Mouse (Mus musculus): ENCODE results near the gene Peg3.
"Not testable (repeated sequence)": the region's sequence is repeated elsewhere in the genome, so short reads cannot be mapped to it uniquely, and the experiment has no call there.

Gene Peg3

DNA sequence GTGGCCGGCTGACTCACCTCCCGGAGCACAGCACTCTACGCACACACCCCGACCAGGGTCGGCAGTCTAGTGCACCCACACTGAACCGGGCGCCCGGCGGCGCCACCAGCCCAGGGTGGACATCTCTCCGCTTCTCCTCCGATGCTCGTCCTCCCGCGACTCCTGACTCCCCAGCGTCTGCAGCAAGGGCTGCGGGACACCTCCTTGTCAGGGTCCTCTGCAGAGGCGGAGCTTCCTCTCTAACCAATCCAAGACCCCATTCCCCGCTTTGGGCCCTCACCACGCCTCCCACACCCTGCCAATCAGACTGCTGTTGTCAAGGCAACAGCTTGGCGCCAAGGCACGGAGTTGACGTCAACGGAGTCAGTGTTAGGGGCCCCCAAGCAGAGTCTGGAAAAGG, at the start of gene Peg3, which contains the start of gene Usp29:
Peg3 (minus strand) TSS at position 191 of the 400 bp plus-strand sequence.
Usp29 (plus strand) TSS at position 338 of the 400 bp plus-strand sequence.
- DNase-seq (ENCODE audit: low spot score in 2 of 2) = peak; percentile 82 to 90

DNA sequence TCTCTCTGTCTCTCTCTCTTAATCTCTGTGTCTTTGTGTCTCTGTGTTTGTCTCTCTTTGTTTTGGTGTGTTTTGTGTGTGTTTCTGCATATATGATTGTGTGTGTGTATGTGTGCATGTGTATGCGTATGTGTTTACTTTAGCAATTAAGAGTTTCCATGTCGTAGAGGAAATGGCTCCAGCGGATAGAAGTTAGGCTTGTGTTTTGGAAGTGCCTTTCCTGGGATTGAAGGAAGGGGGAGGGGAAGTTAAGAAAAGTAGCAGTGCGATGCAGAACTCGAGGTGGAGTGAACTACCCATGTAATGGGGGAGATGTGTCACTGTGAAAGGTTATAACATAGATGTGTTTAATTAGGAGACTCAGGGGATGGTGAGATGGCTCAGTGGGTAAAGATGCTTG, 48.9 kb upstream of the Peg3 start:
- DNase-seq (ENCODE audit: low spot score in 2 of 2) = no peak

DNA sequence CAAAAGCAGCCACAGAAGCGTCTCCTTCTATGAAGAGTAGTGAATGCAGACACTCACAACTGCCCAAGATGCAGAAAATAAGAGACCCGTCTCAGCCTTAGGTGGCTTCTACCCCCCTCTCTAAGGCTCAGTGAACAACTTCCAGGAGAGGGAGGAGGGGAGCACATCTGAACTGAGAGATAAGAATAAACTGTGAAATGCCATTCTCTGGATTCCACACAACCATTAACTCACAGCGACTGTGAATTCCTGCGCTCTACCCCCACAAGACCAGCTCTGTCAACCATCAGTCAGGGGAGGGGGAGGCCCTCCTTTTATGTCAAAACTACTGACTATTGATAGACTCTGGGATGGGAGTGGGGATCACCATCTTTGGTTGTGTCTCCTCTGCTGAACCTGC, 47.5 kb upstream of the Peg3 start:
- no peak for DNase-seq (ENCODE audit: low spot score in 2 of 2)

DNA sequence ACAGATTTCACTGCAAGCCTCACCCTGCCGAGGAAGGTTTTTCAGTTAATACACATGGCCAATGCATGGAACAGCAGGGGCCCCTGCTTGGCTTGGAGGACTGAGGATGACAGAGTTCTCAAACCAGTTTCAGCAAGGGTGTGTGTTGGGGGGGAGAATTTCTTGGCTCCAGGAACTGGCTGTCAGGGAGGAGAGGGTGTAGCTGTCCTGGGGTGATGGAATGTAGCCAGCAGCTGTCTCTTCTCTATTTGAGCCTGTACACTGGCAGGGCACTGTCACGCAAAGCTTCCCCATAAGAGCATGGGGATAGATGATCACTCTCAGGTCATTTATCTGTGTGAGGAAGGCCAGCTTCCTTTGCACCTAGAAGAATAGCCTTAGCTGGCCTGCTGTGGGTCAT, 46.9 kb upstream of the Peg3 start:
- DNase-seq (ENCODE audit: low spot score in 2 of 2) = no peak

DNA sequence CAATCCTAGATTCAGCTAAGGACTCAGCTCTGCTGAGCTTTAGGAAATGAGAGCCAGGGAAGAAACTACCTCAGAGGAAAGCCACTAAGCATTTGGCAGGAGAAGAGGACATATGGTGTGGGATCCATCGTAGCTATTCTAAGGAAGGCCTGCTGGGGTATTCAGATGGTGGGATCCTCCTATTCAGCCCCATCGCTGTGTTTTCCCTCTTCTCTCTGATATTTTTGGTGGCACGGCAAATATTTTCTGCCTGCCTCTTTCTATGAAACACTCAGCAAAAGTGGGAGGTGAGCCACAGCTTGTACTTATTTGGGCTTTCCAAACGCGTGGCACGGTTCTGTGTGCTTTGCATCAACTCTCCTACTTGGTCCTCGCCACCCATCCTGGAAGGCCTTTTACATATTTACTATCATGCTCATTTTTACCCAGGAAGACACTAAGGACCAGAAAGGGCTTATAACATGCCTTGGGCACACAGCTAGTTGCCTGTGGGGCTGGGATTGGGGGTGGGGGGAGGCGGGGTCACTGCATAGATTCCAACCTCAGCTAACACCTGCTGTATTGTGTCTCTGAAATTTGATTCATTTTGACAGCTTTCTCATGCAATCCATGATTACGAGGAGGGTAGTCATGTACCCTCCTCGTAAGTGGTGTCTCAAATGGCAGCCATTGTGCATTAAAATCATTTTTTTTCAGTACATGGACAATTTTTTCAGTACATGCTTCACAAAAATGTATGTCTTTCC, 46.3 kb upstream of the Peg3 start:
- DNase-seq (ENCODE audit: low spot score in 2 of 2) = peak; percentile 50 to 59

DNA sequence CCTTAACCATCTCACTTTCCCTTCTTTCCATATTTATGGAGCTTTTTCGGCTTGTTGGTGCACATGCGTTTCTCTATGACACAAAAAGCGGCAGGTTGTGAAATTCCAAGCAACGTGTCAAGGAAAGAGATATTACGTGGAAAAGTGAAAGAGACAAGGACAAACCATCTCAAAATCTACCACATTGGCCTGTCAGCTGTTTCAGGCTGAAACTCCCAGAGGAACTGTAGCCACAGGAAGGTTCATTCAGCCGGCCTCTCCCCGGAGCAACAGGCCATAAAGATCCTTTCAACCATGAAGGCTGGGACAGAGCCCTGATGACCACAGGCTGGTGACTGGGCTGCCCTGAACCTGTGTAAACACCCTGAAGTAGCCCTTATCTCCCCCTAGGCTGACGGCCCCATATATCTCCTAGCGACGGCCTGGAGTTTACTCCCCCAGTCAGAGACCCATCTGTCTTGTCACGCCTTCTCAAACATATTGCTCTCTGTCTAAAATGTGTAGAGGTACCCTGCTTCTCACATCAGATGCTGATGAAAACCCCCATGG, 43.7 kb upstream of the Peg3 start:
- DNase-seq (ENCODE audit: low spot score in 2 of 2) = not testable (repeated sequence)

DNA sequence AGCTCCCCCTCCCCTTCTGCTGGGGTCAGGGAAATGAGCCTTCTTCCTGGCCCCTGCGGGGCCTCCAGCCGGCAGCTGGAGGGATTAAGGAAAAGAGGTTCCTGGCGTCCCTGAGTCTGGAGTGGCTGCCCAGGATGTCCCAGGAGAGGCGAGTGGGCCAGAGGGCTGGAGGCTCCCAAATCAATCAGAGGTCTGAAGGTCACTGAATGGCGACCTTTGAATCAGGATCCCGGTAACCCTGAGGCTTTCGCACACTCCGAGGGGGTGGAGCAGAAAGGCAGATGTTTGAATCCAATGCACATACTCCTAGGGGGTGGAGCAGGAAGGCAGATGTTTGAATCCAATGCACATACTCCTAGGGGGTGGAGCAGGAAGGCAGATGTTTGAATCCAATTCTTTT, 40.1 kb upstream of the Peg3 start:
- DNase-seq (ENCODE audit: low spot score in 2 of 2) = no peak

DNA sequence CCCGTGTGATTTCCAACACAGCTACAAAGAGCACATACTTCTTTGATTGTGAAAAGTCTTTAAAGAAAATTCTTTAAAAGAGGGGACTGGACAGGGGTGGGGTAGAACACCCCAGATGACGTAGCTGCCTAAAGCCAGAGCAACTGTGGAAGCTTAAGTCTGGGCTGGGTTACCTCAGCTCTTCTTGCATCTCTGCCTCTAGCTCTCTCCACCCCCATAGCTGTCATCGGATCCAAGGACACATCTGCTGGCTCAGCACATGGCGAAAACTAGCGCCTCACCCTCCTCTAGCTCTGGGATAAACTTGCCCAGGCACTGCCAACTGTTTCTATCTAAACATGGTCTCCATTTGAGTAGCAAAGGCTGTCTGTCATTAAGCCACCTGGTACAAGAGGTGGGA, 35.0 kb upstream of the Peg3 start:
- no peak for DNase-seq (ENCODE audit: low spot score in 2 of 2)

DNA sequence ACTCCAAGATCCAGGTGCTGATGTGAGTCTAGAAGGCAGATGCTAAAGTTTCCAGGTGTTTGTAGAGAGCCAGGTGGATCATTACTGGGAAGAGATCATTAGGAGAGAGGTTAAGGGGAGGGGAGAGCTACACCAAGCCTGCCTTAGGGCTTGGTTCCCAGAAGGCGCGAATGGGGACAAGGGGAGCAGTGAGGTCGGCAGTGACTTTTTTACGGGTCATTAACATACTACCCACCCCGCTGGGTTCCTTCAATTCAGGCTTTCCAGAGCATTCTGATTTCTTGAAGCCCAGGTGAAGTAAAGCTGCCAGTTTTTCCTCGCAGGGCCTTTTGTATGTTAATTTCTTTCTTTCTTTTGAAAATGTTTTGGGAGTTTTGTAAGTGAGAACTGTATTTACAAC, 29.9 kb upstream of the Peg3 start:
- no peak for DNase-seq (ENCODE audit: low spot score in 2 of 2)

DNA sequence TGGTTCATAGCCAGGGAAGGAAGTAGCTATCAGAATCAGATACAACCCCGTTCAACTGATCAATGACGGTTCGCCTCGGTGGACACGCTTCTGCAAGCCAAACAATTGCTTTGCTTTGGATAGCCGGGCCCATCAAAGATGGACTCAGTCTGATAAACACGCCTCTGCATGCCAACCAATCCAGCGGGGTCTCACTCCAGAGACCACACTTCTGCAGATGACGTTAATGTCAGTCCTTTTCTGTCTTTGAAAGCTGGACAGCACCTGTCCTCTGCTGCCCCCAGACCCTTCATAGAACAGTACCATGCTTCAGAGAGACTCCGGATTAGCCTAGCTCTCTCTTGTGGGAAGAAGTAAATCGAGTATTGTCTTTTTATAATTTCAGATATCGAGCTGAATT, 29.5 kb upstream of the Peg3 start:
- no peak for DNase-seq (ENCODE audit: low spot score in 2 of 2)

DNA sequence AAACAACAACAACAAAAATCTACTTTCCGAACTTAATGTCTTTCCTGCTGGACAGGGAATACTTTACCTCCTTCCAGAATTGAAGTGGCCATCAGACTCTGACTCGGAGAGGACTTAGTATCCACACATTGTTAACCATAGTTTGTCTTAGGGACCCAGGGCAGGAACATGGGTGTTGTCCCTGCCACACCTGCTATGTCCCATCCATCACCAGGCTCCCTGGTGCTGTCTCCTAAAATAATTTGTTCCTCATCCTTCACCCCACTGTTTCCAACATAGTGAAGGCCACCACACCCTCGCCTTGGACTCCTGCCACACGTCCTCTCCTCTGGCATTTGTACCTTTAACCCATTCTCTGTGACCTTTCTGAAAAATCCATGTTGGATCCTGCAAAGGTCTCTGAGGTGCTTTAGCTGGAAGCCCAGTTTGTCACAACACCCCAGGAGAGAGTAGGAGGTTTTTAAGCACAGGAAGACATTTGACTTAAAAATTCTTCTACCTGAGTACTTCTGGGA, 26.6 kb upstream of the Peg3 start:
- DNase-seq (ENCODE audit: low spot score in 2 of 2) = no peak

DNA sequence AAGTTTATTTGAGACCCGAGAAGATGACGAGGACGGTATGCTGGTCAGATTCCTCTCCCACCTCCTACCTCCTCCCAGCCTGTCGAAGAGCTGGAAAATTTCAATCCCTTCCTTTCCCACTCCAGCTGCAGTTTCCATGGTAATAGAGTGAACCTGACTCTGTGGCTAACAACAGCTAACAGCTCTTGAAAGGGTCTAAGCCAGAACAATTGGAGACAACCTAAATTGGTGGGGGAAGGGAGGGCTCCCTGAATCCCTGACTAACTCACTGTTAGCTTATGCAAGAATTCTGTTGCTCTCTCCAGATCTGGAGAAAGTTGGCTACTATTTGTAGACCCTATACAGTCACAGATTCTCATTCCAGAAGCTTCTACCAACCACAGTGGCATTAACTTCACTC, 23.2 kb upstream of the Peg3 start:
- no peak for DNase-seq (ENCODE audit: low spot score in 2 of 2)

DNA sequence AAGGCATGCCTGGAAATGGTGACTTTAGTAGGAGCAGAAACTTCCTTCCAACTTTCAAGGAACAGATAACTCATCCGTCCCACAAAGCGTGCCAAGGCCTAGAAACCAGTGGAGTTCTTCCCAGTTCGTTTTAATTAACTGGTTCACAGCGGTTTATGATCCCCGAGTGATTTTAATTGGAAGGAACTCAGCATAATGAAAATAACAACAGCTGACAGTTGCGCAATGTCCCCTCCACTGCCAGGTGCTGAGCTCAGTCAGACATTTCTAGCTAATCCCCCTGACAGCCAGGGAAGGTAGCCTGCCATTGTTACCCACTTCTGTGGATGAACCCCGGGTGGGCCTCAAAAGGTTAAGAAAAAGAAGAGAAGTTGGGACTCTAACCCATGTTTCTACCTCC, 19.0 kb upstream of the Peg3 start:
- no peak for DNase-seq (ENCODE audit: low spot score in 2 of 2)

DNA sequence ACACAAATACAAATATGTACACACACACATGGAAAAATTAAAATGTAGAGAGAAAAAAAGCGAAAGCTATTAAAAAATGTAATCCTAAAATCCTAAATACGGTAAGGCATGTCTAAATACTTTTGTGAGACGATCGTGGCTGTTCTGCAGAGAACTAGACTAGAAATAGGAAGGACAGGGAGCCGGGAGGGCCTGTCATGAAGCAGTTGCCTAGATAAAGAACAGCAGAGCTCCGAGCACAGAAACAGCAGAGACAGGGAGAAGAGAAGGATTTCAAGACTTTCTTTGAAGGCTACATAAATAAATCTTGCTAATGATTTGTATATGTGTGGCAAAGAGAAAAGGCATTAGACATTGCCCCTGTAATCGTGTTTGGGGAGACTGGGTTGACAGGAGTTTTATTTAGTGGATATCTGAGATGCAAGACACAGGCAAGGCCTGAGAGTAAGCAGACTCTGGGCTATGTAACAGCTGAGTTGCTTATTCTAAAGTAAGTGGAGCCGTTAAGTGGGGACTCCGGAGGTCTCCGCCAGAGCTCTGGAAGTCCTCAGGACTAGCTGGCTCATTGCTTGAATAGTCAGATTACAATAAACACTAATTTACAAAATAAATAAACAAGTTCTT, 14.2 kb upstream of the Peg3 start:
- no peak for DNase-seq (ENCODE audit: low spot score in 2 of 2)

DNA sequence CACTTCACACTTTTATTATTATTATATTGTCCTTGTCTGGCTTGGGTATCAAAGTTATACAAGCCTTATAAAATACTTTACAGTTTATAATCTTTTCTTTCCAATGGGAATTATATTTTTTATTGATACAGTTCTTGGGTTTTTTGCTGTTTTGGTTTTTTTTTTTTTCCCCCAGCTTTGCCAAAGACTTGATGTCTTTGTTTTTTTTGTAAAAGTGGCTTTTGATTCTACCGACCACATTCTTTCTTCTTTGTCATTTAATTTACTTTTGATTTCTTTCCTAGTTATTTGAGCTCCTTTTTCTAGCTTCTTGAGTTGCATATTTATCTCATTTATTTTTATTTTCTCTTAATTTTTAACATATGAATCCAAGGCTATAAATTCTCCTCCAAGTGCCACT, 5.8 kb upstream of the Peg3 start:
- no peak for DNase-seq (ENCODE audit: low spot score in 2 of 2)

DNA sequence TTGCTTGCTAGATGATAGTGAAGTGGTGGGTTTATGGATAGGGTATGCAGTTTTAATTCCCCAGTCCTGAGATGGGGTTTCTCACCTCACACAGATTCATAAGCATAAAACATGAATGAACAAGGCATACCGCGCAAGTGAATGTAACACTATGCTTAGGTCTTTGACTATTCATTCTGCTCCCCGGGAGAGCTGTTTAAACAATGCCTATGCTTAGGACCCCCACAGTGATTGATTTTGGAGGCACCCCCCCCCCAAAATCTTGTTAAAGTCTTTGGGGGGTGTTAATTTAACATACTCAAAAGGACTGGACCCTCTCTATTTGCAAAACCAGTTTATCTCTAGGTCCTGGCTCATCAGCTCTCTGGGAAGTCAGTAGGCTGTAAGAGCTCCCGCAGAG, 1.7 kb upstream of the Peg3 start:
- DNase-seq (ENCODE audit: low spot score in 2 of 2) = no peak

DNA sequence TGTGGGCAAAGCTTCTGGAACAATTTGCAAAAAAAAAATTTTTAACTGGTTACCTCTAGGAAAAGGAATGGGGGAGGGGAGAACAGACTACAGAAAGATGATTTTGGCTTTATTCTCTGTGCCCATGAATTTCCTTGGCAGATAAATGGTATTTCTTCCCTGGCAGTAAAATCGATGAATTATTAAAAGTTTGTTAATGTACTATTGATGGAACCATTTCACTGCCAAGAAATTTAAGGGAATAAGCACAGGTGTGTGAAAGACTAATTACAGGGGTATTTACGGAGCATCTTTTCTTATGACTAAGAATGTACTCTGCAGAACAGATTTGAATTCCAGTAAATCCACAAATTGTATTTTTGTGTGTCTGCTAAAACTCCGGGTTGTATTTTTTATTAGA, 1.1 kb upstream of the Peg3 start:
- no peak for DNase-seq (ENCODE audit: low spot score in 2 of 2)

DNA sequence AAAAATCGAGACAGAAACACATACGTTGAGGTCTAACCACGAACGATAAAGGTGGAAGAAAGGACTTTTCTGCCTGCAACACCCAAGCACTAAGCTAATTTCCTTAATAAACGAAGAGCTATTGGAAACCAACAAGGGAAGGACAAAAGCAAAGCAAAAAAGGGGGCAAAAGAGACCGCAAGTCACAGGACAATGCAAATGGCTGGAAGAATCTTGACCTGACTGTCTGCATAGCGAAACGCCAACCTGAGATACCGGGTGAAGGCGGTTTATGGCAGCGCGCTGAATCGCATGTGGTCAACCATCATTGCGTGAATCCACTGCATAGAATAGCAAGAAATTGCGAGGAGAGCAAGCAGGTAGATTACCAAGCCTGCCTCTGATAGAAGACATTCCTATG, 570 bp upstream of the Peg3 start:
- DNase-seq (ENCODE audit: low spot score in 2 of 2) = no peak

DNA sequence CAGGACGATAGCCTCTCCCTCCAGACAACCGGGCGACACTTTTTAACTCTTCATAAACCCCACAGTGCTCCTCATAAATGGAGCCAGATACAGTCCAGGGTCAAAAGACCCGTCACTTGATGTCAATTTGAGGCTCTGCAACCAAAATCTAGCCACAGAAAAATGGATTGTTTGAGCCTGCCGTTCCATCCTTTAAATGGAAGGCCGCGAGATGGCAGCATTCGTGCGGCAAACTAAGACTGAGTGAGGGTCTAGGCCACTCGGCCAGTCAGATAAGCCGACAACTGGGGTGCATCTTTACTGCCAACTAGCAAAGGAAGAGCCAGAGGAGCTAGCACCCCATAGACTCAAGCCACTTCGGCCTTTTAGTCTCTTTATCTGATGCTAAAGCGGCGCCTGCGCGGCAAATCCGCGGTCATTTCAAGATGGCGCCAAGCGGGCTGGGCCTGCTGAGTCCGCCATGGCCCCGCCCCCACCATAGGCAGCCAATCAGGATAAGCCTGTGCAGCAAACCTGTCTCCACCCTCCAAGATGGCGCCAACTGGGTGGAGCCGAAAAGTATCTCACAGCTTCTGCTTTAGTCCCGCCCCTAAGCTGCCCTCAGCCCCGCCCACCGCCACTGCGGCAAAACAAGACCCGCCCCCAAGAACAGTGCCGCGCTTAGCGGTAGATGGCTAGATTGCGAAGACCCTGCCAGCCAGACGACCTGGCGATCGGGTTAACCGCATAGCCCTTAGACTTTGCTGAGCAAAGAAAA, 992 bp downstream of the Peg3 start:
- DNase-seq (ENCODE audit: low spot score in 2 of 2) = peak; percentile 91 to 94

DNA sequence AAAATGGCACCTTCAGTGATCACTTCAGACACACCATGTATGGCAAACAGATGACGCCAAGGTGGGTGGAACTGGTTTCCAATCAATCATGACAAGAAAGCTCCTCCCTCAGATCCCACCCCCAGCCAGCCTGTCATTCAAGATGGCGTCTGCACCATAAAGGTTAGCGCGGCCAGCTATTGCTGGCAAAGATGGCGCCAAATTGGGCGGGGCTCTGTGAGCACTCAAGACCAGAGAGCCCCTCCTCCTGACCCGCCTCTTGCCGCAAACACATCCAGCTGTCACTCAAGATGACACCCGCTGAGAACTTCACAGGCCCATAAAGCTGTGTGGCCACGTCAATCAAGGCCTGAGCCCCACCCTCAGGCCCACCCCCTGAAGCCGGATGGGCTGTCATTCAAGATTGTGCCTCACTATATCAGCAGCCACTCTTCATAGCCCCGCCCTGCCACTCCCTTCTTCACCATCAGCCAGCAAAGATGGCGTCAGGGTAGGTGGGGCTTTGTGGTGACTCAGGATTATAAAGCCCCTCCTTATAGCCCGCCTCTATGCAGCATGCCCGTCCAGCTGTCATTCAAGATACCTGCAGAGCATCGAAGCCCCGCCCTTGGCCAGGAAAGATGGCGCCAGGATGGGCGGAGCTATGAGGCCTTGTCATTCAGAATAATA, 1.8 kb downstream of the Peg3 start:
- DNase-seq (ENCODE audit: low spot score in 2 of 2) = peak; percentile 85 to 96

DNA sequence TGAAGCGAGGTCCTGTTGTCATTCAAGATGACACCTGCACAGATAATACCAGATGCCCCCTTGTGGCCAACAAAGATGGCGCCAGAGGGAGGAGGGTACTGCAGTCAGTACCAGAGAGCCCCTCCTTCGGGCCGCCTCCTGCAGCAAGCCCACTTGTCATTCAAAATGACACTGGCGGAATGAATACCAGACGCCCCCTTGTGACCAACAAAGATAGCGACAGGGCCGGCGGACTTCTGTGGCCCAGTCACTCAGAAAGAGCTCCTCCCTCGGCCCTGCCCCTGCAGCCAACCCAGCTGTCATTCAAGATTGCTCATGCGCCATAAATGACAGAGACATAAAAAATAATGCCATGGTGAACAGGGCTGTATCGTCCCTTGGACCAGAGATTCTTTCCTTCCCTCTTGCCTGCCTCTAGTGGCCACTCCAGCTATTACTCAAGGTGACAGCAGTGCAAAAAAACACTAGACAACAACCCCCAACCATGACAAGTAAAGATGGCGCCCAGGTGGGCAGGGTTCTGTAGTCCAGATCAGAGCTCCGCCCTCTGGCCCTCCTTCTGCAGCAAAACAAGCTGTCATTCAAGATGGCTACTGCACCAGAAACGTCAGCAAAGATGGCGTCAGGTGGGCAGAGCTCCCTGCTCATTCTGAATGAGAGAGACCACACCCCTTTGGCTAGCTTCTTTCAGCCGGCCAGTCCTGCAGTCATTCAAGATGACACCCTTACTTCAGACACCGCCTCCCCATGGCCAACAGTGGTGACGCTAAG, 2.7 kb downstream of the Peg3 start:
- DNase-seq (ENCODE audit: low spot score in 2 of 2) = peak; percentile 76 to 91

Measured in frontal cortex, postnatal 14 days (tissue).